Mouse (Mus musculus): Measurements from ENCODE around the gene Plod3.
A peak's percentile ranks its signal among the peaks of the same experiment; 100 is the strongest.

Plod3 gene

GRCm38 (mm10) chr5:137028561-137029272 lies 41.9 kb downstream of the Plod3 start:
- DNase-seq = peak; percentile 48

- DNase-seq = no peak
These were observed 42.4 kb downstream of the Plod3 start for GRCm38 (mm10) chr5:137029273-137029585.

- peak; percentile 97 for DNase-seq
These were observed 43.0 kb downstream of the Plod3 start for GRCm38 (mm10) chr5:137029643-137030415.

GRCm38 (mm10) chr5:137030416-137030810 lies 43.6 kb downstream of the Plod3 start:
- no peak for DNase-seq

GRCm38 (mm10) chr5:137031076-137032032 lies 44.5 kb downstream of the Plod3 start:
- peak; percentile 28 for DNase-seq

- peak; percentile 43 for DNase-seq
These were observed 45.2 kb downstream of the Plod3 start for GRCm38 (mm10) chr5:137032033-137032421.

GRCm38 (mm10) chr5:137032641-137033074 lies 45.8 kb downstream of the Plod3 start:
- DNase-seq = peak; percentile 92

GRCm38 (mm10) chr5:137036211-137036610 lies 49.4 kb downstream of the Plod3 start:
- DNase-seq = no peak

- no peak for DNase-seq
These were observed 52.6 kb downstream of the Plod3 start for GRCm38 (mm10) chr5:137039453-137039852.

- DNase-seq = peak; percentile 70
These were observed 54.6 kb downstream of the Plod3 start for GRCm38 (mm10) chr5:137041442-137041841.

GRCm38 (mm10) chr5:137043997-137044396 lies 57.2 kb downstream of the Plod3 start:
- DNase-seq = no peak

GRCm38 (mm10) chr5:137045402-137046323 lies 58.8 kb downstream of the Plod3 start, which contains the start of gene Ap1s1:
Gene Ap1s1, minus strand, starts transcription at chr5:137046135.
- DNase-seq = peak; percentile 99
